ENCODE assay signal across 9 mouse cellular contexts in the genomic region with DNA sequence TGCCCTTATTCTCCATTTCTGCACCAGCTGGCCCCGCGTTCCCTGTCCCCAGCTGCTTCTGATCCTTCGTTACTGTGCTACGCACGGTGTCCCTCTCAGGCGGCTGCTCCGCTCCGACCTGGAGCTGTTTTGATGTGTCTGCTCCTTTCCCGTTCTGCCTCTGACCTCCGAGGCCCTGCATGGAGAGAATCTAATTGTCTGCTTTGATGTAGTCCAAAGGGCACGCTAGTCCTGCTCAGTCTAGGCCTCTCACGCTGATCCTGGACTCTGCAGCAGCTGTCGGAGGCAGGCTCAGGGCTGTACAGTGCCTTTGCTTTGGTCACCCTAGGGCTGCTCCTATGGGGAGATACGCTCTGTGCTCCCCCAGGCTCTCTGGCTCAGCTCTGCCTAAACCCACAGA. TPM values are rescaled to one million over a fixed set of nuclear protein-coding genes. Genes with fewer than 3 reads are reported as not detected.
DNase-seq lines count a peak whose midpoint lies in the region; ATAC-seq lines count a peak whose summit lies in the region.
"Had no signal": no experiment of that assay in that cellular context is flagged by ENCODE, and none has a peak within 500 bp of the region (broad histone marks: within the 10 kb centered on the region; RNA-seq: fewer than 3 reads in every experiment).

No protein-coding gene starts in this region.

- H3K9me3 ChIP-seq in embryonic facial prominence, embryonic 11.5 days (replicated peaks; ENCODE audit: control insufficient read depth, low read length) = no peaks in the 10 kb centered on the region
- no peaks in the 10 kb centered on the region for H3K9me3 ChIP-seq in forebrain, embryonic 15.5 days
- no peaks in the 10 kb centered on the region for H3K9me3 ChIP-seq in kidney, embryonic 16.5 days (ENCODE audit: low read length)
- no peaks in the 10 kb centered on the region for H3K9me3 ChIP-seq in midbrain, embryonic 14.5 days (ENCODE audit: control insufficient read depth, low read length)

- no peak overlapping the region; the same call in 1 of the 2 replicates for H3K9ac ChIP-seq in embryonic facial prominence, embryonic 11.5 days (replicated peaks; ENCODE audit: low read length)
- no peak overlapping the region for H3K9ac ChIP-seq in forebrain, embryonic 15.5 days (replicated peaks)
- H3K9ac ChIP-seq in kidney, embryonic 16.5 days (replicated peaks; ENCODE audit: low read length) = peak overlapping the region; percentile 46; the same call in 1 of the 2 replicates
- H3K9ac ChIP-seq in midbrain, embryonic 14.5 days (replicated peaks; ENCODE audit: low read length) = 0 out of 2 replicates have a peak overlapping the region, but pooled peaks have one; percentile 6

- WGBS in embryonic facial prominence, embryonic 11.5 days = 35% methylated on average over 14 of the region's 14 CpGs
- 56% methylated on average over 14 of the region's 14 CpGs for WGBS in forebrain, embryonic 15.5 days
- 33% methylated on average over 14 of the region's 14 CpGs for WGBS in kidney, embryonic 16.5 days
- 27% methylated on average over 14 of the region's 14 CpGs for WGBS in midbrain, embryonic 14.5 days

- H3K4me2 ChIP-seq in embryonic facial prominence, embryonic 11.5 days (ENCODE audit: low read depth, low read length) = no peak overlapping the region; the same call in 1 of the 2 replicates
- no peak overlapping the region for H3K4me2 ChIP-seq in forebrain, embryonic 15.5 days (replicated peaks)
- H3K4me2 ChIP-seq in kidney, embryonic 16.5 days (replicated peaks; ENCODE audit: low read depth, low read length) = no peak overlapping the region
- no peak overlapping the region for H3K4me2 ChIP-seq in midbrain, embryonic 14.5 days (ENCODE audit: low read length)

- H3K36me3 ChIP-seq in embryonic facial prominence, embryonic 11.5 days (replicated peaks; ENCODE audit: control insufficient read depth, insufficient read depth, low read depth, low read length) = no peaks in the 10 kb centered on the region
- H3K36me3 ChIP-seq in forebrain, embryonic 15.5 days = no peaks in the 10 kb centered on the region
- peaks cover 11% of the 10 kb centered on the region; the same call in 1 of the 2 replicates for H3K36me3 ChIP-seq in kidney, embryonic 16.5 days (ENCODE audit: insufficient read depth, low read length)
- peaks cover 6% of the 10 kb centered on the region; the same call in 1 of the 2 replicates for H3K36me3 ChIP-seq in midbrain, embryonic 14.5 days (ENCODE audit: control insufficient read depth, insufficient read depth, low read length)

- no peaks in the 10 kb centered on the region; the same call in 1 of the 2 replicates for H3K4me1 ChIP-seq in embryonic facial prominence, embryonic 11.5 days (ENCODE audit: control insufficient read depth, insufficient read depth, low read length)
- peaks cover 11% of the 10 kb centered on the region; the same call in 1 of the 2 replicates for H3K4me1 ChIP-seq in forebrain, embryonic 15.5 days
- H3K4me1 ChIP-seq in kidney, embryonic 16.5 days (ENCODE audit: insufficient read depth, low read length) = 0 out of 2 replicates have a peak, but pooled peaks cover 8% of the 10 kb centered on the region
- H3K4me1 ChIP-seq in midbrain, embryonic 14.5 days (ENCODE audit: control insufficient read depth, insufficient read depth, low read length) = peaks cover 5% of the 10 kb centered on the region; the same call in 1 of the 2 replicates

- H3K27ac ChIP-seq in embryonic facial prominence, embryonic 11.5 days (replicated peaks; ENCODE audit: low read depth, low read length) = no peak overlapping the region
- H3K27ac ChIP-seq in forebrain, embryonic 15.5 days (replicated peaks) = no peak overlapping the region
- H3K27ac ChIP-seq in kidney, embryonic 16.5 days (ENCODE audit: low read length) = no peak overlapping the region
- 0 out of 2 replicates have a peak overlapping the region, but pooled peaks have one; percentile 15 for H3K27ac ChIP-seq in midbrain, embryonic 14.5 days (replicated peaks; ENCODE audit: low read depth, low read length)

- H3K4me3 ChIP-seq in embryonic facial prominence, embryonic 11.5 days (ENCODE audit: low read depth, low read length) = no peak overlapping the region
- H3K4me3 ChIP-seq in forebrain, embryonic 15.5 days = no peak overlapping the region
- H3K4me3 ChIP-seq in kidney, embryonic 16.5 days (ENCODE audit: low read length) = no peak overlapping the region
- no peak overlapping the region for H3K4me3 ChIP-seq in midbrain, embryonic 14.5 days (replicated peaks; ENCODE audit: low read depth, low read length)
- H3K4me3 ChIP-seq: erythroblast, embryonic 14.5 days had no signal

- peak; percentile 25 for DNase-seq in embryonic facial prominence, embryonic 11.5 days (ENCODE audit: low spot score)
- peak; percentile 40 for DNase-seq in midbrain, embryonic 14.5 days
- DNase-seq in left cerebral cortex, adult 9 months (ENCODE audit: low spot score in 2 of 2) = no peak
- no peak for DNase-seq in right cerebral cortex, adult 2 months (ENCODE audit: low spot score in 2 of 2)
- DNase-seq: right cerebral cortex, postnatal 25 days had no signal

- ATAC-seq in embryonic facial prominence, embryonic 11.5 days (replicated peaks; ENCODE audit: insufficient number of reproducible peaks, low FRiP score, low TSS enrichment, low read depth) = peak; percentile 84
- peak; percentile 66; the same call in 1 of the 2 replicates for ATAC-seq in forebrain, embryonic 15.5 days (replicated peaks)
- peak; percentile 93 for ATAC-seq in kidney, embryonic 16.5 days (ENCODE audit: low FRiP score, low TSS enrichment)
- peak; percentile 63 for ATAC-seq in midbrain, embryonic 14.5 days (ENCODE audit: low FRiP score, low TSS enrichment)
- no peak for ATAC-seq in monocyte, adult 5-6 weeks (replicated peaks; ENCODE audit: insufficient number of reproducible peaks, low FRiP score, low TSS enrichment, poor library complexity, severe bottlenecking)

- H3K27me3 ChIP-seq in embryonic facial prominence, embryonic 11.5 days (ENCODE audit: control insufficient read depth, insufficient read depth, low read length) = no peaks in the 10 kb centered on the region
- no peaks in the 10 kb centered on the region for H3K27me3 ChIP-seq in forebrain, embryonic 15.5 days
- no peaks in the 10 kb centered on the region for H3K27me3 ChIP-seq in kidney, embryonic 16.5 days (ENCODE audit: insufficient read depth, low read length)
- H3K27me3 ChIP-seq in midbrain, embryonic 14.5 days (ENCODE audit: control insufficient read depth, insufficient read depth, low read length) = no peaks in the 10 kb centered on the region

RNA-seq across cellular contexts. Expression of gene Elovl5, which starts 46.9 kb away (rescaled TPM):
- polyA plus RNA-seq in embryonic facial prominence, embryonic 11.5 days (2014; fragmentation: Nextera tagmentation; extraction: Ambion mirVana) = 97.0 and 106 TPM in 2 replicates
- polyA plus RNA-seq in forebrain, embryonic 15.5 days (2015; fragmentation: Nextera tagmentation; extraction: Ambion mirVana) = 60.4 and 66.3 TPM in 2 replicates
- polyA plus RNA-seq in kidney, embryonic 16.5 days (2015; fragmentation: Nextera tagmentation; extraction: Ambion mirVana) = 90.1 and 95.9 TPM in 2 replicates
- 58.5 and 71.4 TPM in 2 replicates for polyA plus RNA-seq in midbrain, embryonic 14.5 days (2014; fragmentation: Nextera tagmentation; extraction: Ambion mirVana)
- total RNA-seq in monocyte, adult 5-6 weeks (2017) = 127 to 171 TPM (median 154 TPM) in 3 replicates

Comparison
In these comparisons a context has a peak if more than half of its experiments do, and no peak if none do; other contexts are left out.
1. DNase-seq: peak in embryonic facial prominence, embryonic 11.5 days (single experiment) and midbrain, embryonic 14.5 days (single experiment); none in left cerebral cortex, adult 9 months (0 of 2) and right cerebral cortex, adult 2 months (0 of 2).
2. H3K9ac ChIP-seq: peak in kidney, embryonic 16.5 days (single experiment) and midbrain, embryonic 14.5 days (single experiment); none in embryonic facial prominence, embryonic 11.5 days (single experiment) and forebrain, embryonic 15.5 days (single experiment).